Mouse (Mus musculus): ENCODE data around the gene Rasal3. TPM values are rescaled to one million over a fixed set of nuclear protein-coding genes. Genes with fewer than 3 reads are reported as not detected.

Gene Rasal3
- polyA plus RNA-seq, 1 experiment from 2014 or later = 0.73 TPM

GRCm38 (mm10) chr17:32434324-32434723 lies 30.9 kb upstream of the Rasal3 start:
- WGBS = 77% methylated on average over 4 of the region's 4 CpGs
- Histone ChIP-seq H3K27me3 (replicated peaks; ENCODE audit: control insufficient read depth, insufficient read depth, low read length) (no peaks in the 10 kb centered on the region), H3K27ac (ENCODE audit: low read length) (no peak overlapping the region), H3K9ac (replicated peaks; ENCODE audit: low read depth, low read length) (no peak overlapping the region), H3K4me2 (ENCODE audit: low read length) (no peak overlapping the region), H3K9me3 (ENCODE audit: control insufficient read depth, low read length) (no peaks in the 10 kb centered on the region), H3K4me1 (replicated peaks; ENCODE audit: control insufficient read depth, insufficient read depth, low read length) (no peaks in the 10 kb centered on the region), H3K36me3 (ENCODE audit: control insufficient read depth, insufficient read depth) (no peaks in the 10 kb centered on the region), H3K4me3 (replicated peaks; ENCODE audit: low read length) (no peak overlapping the region)
- ATAC-seq = no peak

- Histone ChIP-seq H3K4me3 (replicated peaks; ENCODE audit: low read length) (no peak overlapping the region), H3K4me1 (replicated peaks; ENCODE audit: control insufficient read depth, insufficient read depth, low read length) (no peaks in the 10 kb centered on the region), H3K9me3 (ENCODE audit: control insufficient read depth, low read length) (no peaks in the 10 kb centered on the region), H3K9ac (replicated peaks; ENCODE audit: low read depth, low read length) (no peak overlapping the region), H3K4me2 (ENCODE audit: low read length) (no peak overlapping the region), H3K36me3 (ENCODE audit: control insufficient read depth, insufficient read depth) (no peaks in the 10 kb centered on the region), H3K27ac (ENCODE audit: low read length) (no peak overlapping the region), H3K27me3 (replicated peaks; ENCODE audit: control insufficient read depth, insufficient read depth, low read length) (no peaks in the 10 kb centered on the region)
- 70% methylated on average over 3 of the region's 3 CpGs for WGBS
- ATAC-seq = no peak
Observed at GRCm38 (mm10) chr17:32431972-32432371, 28.6 kb upstream of the Rasal3 start.

- no peak overlapping the region for H3K9ac ChIP-seq (replicated peaks; ENCODE audit: low read depth, low read length)
- no peak overlapping the region for H3K4me3 ChIP-seq (replicated peaks; ENCODE audit: low read length)
- no peaks in the 10 kb centered on the region for H3K4me1 ChIP-seq (replicated peaks; ENCODE audit: control insufficient read depth, insufficient read depth, low read length)
- H3K36me3 ChIP-seq (ENCODE audit: control insufficient read depth, insufficient read depth) = no peaks in the 10 kb centered on the region
- no peak for ATAC-seq
- no peaks in the 10 kb centered on the region for H3K27me3 ChIP-seq (replicated peaks; ENCODE audit: control insufficient read depth, insufficient read depth, low read length)
- no peak overlapping the region for H3K4me2 ChIP-seq (ENCODE audit: low read length)
- H3K27ac ChIP-seq (ENCODE audit: low read length) = no peak overlapping the region
- no peaks in the 10 kb centered on the region for H3K9me3 ChIP-seq (ENCODE audit: control insufficient read depth, low read length)
Observed at GRCm38 (mm10) chr17:32426610-32427009, 23.2 kb upstream of the Rasal3 start.

- H3K9me3 ChIP-seq (ENCODE audit: control insufficient read depth, low read length) = no peaks in the 10 kb centered on the region
- no peaks in the 10 kb centered on the region for H3K27me3 ChIP-seq (replicated peaks; ENCODE audit: control insufficient read depth, insufficient read depth, low read length)
- H3K9ac ChIP-seq (replicated peaks; ENCODE audit: low read depth, low read length) = no peak within 1 kb of the TSS
- no peak within 1 kb of the TSS for H3K27ac ChIP-seq (ENCODE audit: low read length)
- H3K4me3 ChIP-seq (replicated peaks; ENCODE audit: low read length) = no peak within 1 kb of the TSS
- H3K36me3 ChIP-seq (ENCODE audit: control insufficient read depth, insufficient read depth) = no peaks in the 10 kb centered on the region
- ATAC-seq = no peak
- 87% methylated on average over 2 of the region's 2 CpGs for WGBS
- no peaks in the 10 kb centered on the region for H3K4me1 ChIP-seq (replicated peaks; ENCODE audit: control insufficient read depth, insufficient read depth, low read length)
- H3K4me2 ChIP-seq (ENCODE audit: low read length) = no peak within 1 kb of the TSS
Observed at GRCm38 (mm10) chr17:32424034-32424433, 20.7 kb upstream of the Rasal3 start, which contains the start of gene Pglyrp2. Gene Pglyrp2, minus strand, starts transcription at chr17:32424167.

GRCm38 (mm10) chr17:32420781-32421180 lies 17.4 kb upstream of the Rasal3 start:
- Histone ChIP-seq H3K27me3 (replicated peaks; ENCODE audit: control insufficient read depth, insufficient read depth, low read length) (0 out of 2 replicates have a peak, but pooled peaks cover 3% of the 10 kb centered on the region), H3K36me3 (ENCODE audit: control insufficient read depth, insufficient read depth) (no peaks in the 10 kb centered on the region), H3K9me3 (ENCODE audit: control insufficient read depth, low read length) (no peaks in the 10 kb centered on the region), H3K27ac (ENCODE audit: low read length) (no peak overlapping the region), H3K4me3 (replicated peaks; ENCODE audit: low read length) (no peak overlapping the region), H3K4me1 (replicated peaks; ENCODE audit: control insufficient read depth, insufficient read depth, low read length) (no peaks in the 10 kb centered on the region), H3K4me2 (ENCODE audit: low read length) (no peak overlapping the region), H3K9ac (replicated peaks; ENCODE audit: low read depth, low read length) (no peak overlapping the region)
- 82% methylated on average over 8 of the region's 8 CpGs for WGBS
- ATAC-seq = no peak

GRCm38 (mm10) chr17:32419989-32420388 lies 16.6 kb upstream of the Rasal3 start:
- ATAC-seq = no peak
- Histone ChIP-seq H3K27ac (ENCODE audit: low read length) (no peak overlapping the region), H3K4me3 (replicated peaks; ENCODE audit: low read length) (no peak overlapping the region), H3K9ac (replicated peaks; ENCODE audit: low read depth, low read length) (no peak overlapping the region), H3K9me3 (ENCODE audit: control insufficient read depth, low read length) (no peaks in the 10 kb centered on the region), H3K36me3 (ENCODE audit: control insufficient read depth, insufficient read depth) (no peaks in the 10 kb centered on the region), H3K4me1 (replicated peaks; ENCODE audit: control insufficient read depth, insufficient read depth, low read length) (no peaks in the 10 kb centered on the region), H3K27me3 (replicated peaks; ENCODE audit: control insufficient read depth, insufficient read depth, low read length) (0 out of 2 replicates have a peak, but pooled peaks cover 3% of the 10 kb centered on the region), H3K4me2 (ENCODE audit: low read length) (no peak overlapping the region)
- 70% methylated on average over 2 of the region's 2 CpGs for WGBS

- H3K36me3 ChIP-seq (ENCODE audit: control insufficient read depth, insufficient read depth) = no peaks in the 10 kb centered on the region
- ATAC-seq = no peak
- H3K4me2 ChIP-seq (ENCODE audit: low read length) = no peak overlapping the region
- 0 out of 2 replicates have a peak, but pooled peaks cover 3% of the 10 kb centered on the region for H3K27me3 ChIP-seq (replicated peaks; ENCODE audit: control insufficient read depth, insufficient read depth, low read length)
- H3K4me3 ChIP-seq (replicated peaks; ENCODE audit: low read length) = no peak overlapping the region
- H3K27ac ChIP-seq (ENCODE audit: low read length) = no peak overlapping the region
- H3K4me1 ChIP-seq (replicated peaks; ENCODE audit: control insufficient read depth, insufficient read depth, low read length) = no peaks in the 10 kb centered on the region
- H3K9me3 ChIP-seq (ENCODE audit: control insufficient read depth, low read length) = no peaks in the 10 kb centered on the region
- 94% methylated on average over 14 of the region's 14 CpGs for WGBS
- H3K9ac ChIP-seq (replicated peaks; ENCODE audit: low read depth, low read length) = no peak overlapping the region
Observed at GRCm38 (mm10) chr17:32416771-32417170, 13.4 kb upstream of the Rasal3 start.

- Histone ChIP-seq H3K4me1 (replicated peaks; ENCODE audit: control insufficient read depth, insufficient read depth, low read length) (no peaks in the 10 kb centered on the region), H3K36me3 (ENCODE audit: control insufficient read depth, insufficient read depth) (no peaks in the 10 kb centered on the region), H3K4me2 (ENCODE audit: low read length) (no peak overlapping the region), H3K9ac (replicated peaks; ENCODE audit: low read depth, low read length) (no peak overlapping the region), H3K27ac (ENCODE audit: low read length) (no peak overlapping the region), H3K9me3 (ENCODE audit: control insufficient read depth, low read length) (no peaks in the 10 kb centered on the region), H3K4me3 (replicated peaks; ENCODE audit: low read length) (no peak overlapping the region), H3K27me3 (replicated peaks; ENCODE audit: control insufficient read depth, insufficient read depth, low read length) (0 out of 2 replicates have a peak, but pooled peaks cover 3% of the 10 kb centered on the region)
- ATAC-seq = no peak
- 54% methylated on average over 24 of the region's 24 CpGs for WGBS
Observed at GRCm38 (mm10) chr17:32415417-32416020, 12.1 kb upstream of the Rasal3 start.

- H3K27me3 ChIP-seq (replicated peaks; ENCODE audit: control insufficient read depth, insufficient read depth, low read length) = 0 out of 2 replicates have a peak, but pooled peaks cover 3% of the 10 kb centered on the region
- ATAC-seq = no peak
- H3K9ac ChIP-seq (replicated peaks; ENCODE audit: low read depth, low read length) = no peak overlapping the region
- H3K4me3 ChIP-seq (replicated peaks; ENCODE audit: low read length) = no peak overlapping the region
- no peaks in the 10 kb centered on the region for H3K9me3 ChIP-seq (ENCODE audit: control insufficient read depth, low read length)
- WGBS = 88% methylated on average over 6 of the region's 6 CpGs
- no peaks in the 10 kb centered on the region for H3K36me3 ChIP-seq (ENCODE audit: control insufficient read depth, insufficient read depth)
- H3K4me1 ChIP-seq (replicated peaks; ENCODE audit: control insufficient read depth, insufficient read depth, low read length) = no peaks in the 10 kb centered on the region
- no peak overlapping the region for H3K27ac ChIP-seq (ENCODE audit: low read length)
- no peak overlapping the region for H3K4me2 ChIP-seq (ENCODE audit: low read length)
Observed at GRCm38 (mm10) chr17:32411898-32412297, 8.5 kb upstream of the Rasal3 start.

GRCm38 (mm10) chr17:32402779-32403157 lies 615 bp downstream of the Rasal3 start:
- no peaks in the 10 kb centered on the region for H3K4me1 ChIP-seq (replicated peaks; ENCODE audit: control insufficient read depth, insufficient read depth, low read length)
- peaks cover 14% of the 10 kb centered on the region for H3K27me3 ChIP-seq (replicated peaks; ENCODE audit: control insufficient read depth, insufficient read depth, low read length)
- H3K27ac ChIP-seq (ENCODE audit: low read length) = no peak overlapping the region
- H3K9ac ChIP-seq (replicated peaks; ENCODE audit: low read depth, low read length) = no peak overlapping the region
- H3K36me3 ChIP-seq (ENCODE audit: control insufficient read depth, insufficient read depth) = no peaks in the 10 kb centered on the region
- H3K4me2 ChIP-seq (ENCODE audit: low read length) = no peak overlapping the region
- no peak overlapping the region for H3K4me3 ChIP-seq (replicated peaks; ENCODE audit: low read length)
- 70% methylated on average over 11 of the region's 11 CpGs for whole genome bisulfite sequencing
- no peaks in the 10 kb centered on the region for H3K9me3 ChIP-seq (ENCODE audit: control insufficient read depth, low read length)
- no peak for ATAC-seq
